Comparison of ENCODE assay signal across 18 mouse cellular contexts in genomic region chr9:61337665-61338064, GRCm38 (mm10). TPM values are rescaled to one million over a fixed set of nuclear protein-coding genes. Genes with fewer than 3 reads are reported as not detected.
DNase-seq lines count a peak whose midpoint lies in the region; TF ChIP-seq lines count a peak whose summit lies in the region.
"Had no signal": no experiment of that assay in that cellular context is flagged by ENCODE, and none has a peak within 500 bp of the region (broad histone marks: within the 10 kb centered on the region; RNA-seq: fewer than 3 reads in every experiment).

No protein-coding gene starts in this region.

- no peaks in the 10 kb centered on the region for H3K27me3 ChIP-seq in kidney, adult 2 months (replicated peaks; ENCODE audit: control insufficient read depth, insufficient read depth, low read length)

- no peaks in the 10 kb centered on the region for H3K4me1 ChIP-seq in kidney, adult 2 months (ENCODE audit: control insufficient read depth, insufficient read depth, low read length)

- H3K36me3 ChIP-seq in kidney, adult 2 months (ENCODE audit: control insufficient read depth, insufficient read depth, low read length), result no peaks in the 10 kb centered on the region
- H3K36me3 ChIP-seq: embryonic facial prominence, embryonic 13.5 days; hindbrain, embryonic 10.5 days; liver, embryonic 12.5 days; midbrain, embryonic 13.5 days had no signal

- H3K27ac ChIP-seq in kidney, adult 2 months (ENCODE audit: insufficient read depth, low read depth, low read length), result no peak overlapping the region
- H3K27ac ChIP-seq: embryonic facial prominence, embryonic 13.5 days; hindbrain, embryonic 10.5 days; kidney, postnatal 0 days; liver, embryonic 12.5 days; macrophage; midbrain, embryonic 13.5 days had no signal

- no peak for TF ChIP-seq POLR2A in kidney, adult 2 months (IDR thresholded peaks at IDR 0.05; ENCODE audit: low read depth, low read length)

- TF ChIP-seq CTCF in kidney, adult 2 months (conservative IDR thresholded peaks at IDR 0.05; ENCODE audit: insufficient read depth, insufficient read length, low read depth, low read length), result no peak

- peak; percentile 30 to 77 for DNase-seq in adrenal gland, adult (ENCODE audit: inconsistent age in 2 of 2, low spot score in 1 of 2)
- DNase-seq in adrenal gland, adult 18-20 months (ENCODE audit: low spot score in 2 of 2), result no peak
- DNase-seq in kidney, adult 2 months, result peak; percentile 40
- DNase-seq in kidney, postnatal 36 days, result no peak
- DNase-seq in 3T3-L1 (ENCODE audit: low read depth, low spot score), result peak; percentile 32
- peak; percentile 78 for DNase-seq in lung, postnatal 36 days
- DNase-seq in layer of hippocampus, adult 8-10 months (ENCODE audit: low spot score in 2 of 2), result no peak
- no peak for DNase-seq in cerebellum, postnatal 14 days
- DNase-seq: cerebellum, adult 8-10 months; gastrocnemius, postnatal 14 days; layer of hippocampus, adult 9-11 months; thymus, adult 18-20 months had no signal

- 45% methylated on average over 9 of the region's 9 CpGs for WGBS in kidney, adult 2 months

- H3K4me3 ChIP-seq in kidney, adult 2 months (ENCODE audit: insufficient read depth, low read depth, low read length), result no peak overlapping the region
- H3K4me3 ChIP-seq: embryonic facial prominence, embryonic 13.5 days; hindbrain, embryonic 10.5 days; liver, embryonic 12.5 days; midbrain, embryonic 13.5 days had no signal

RNA-seq across cellular contexts. Expression of gene Tle3, which starts 34.5 kb away (rescaled TPM):
- 100 to 1,000 TPM; 104 to 148 TPM for total RNA-seq in adrenal gland, adult 18-20 months (2021)
- 47.2 and 50.9 TPM in 2 replicates for polyA plus RNA-seq in kidney, adult 2 months (2012; rRNA removed)
- total RNA-seq in layer of hippocampus, adult 8-10 months (2022), result 10 to 100 TPM; 47.8 to 62.3 (median 56.9) TPM

Comparison
In these comparisons a context has a peak if more than half of its experiments do, and no peak if none do; other contexts are left out.
1. DNase-seq: peak in adrenal gland, adult (2 of 2), kidney, adult 2 months (single experiment), 3T3-L1 (single experiment) and lung, postnatal 36 days (single experiment); none in adrenal gland, adult 18-20 months (0 of 2), kidney, postnatal 36 days (0 of 2), layer of hippocampus, adult 8-10 months (0 of 2) and cerebellum, postnatal 14 days (0 of 2).